Mouse (Mus musculus) R1 (cell line): ENCODE measurements around the gene Kdr.

ENCODE experiments used
- DNase-seq: peaks from one replicate; pipeline ENCODE4 v3.0.0-alpha.2; 2018; ENCODE audit warnings: low read depth, low spot score

Gene Kdr

GRCm38 (mm10) chr5:75917231-75917630 is 61.0 kb downstream of the Kdr start:
- DNase-seq: no peak

- no peak for DNase-seq
Observed at GRCm38 (mm10) chr5:75906102-75906501, 72.2 kb downstream of the Kdr start.

- DNase-seq: no peak
Observed at GRCm38 (mm10) chr5:75900231-75900920, 77.9 kb downstream of the Kdr start.

GRCm38 (mm10) chr5:75895351-75895750 is 82.9 kb downstream of the Kdr start:
- no peak for DNase-seq

- DNase-seq: no peak
Observed at GRCm38 (mm10) chr5:75892956-75893471, 85.2 kb downstream of the Kdr start.
